Mouse (Mus musculus) yolk sac, embryonic 10.5 days (tissue): ENCODE results near the gene Pear1.
A peak's percentile ranks its signal among the peaks of the same experiment; 100 is the strongest.
"Not testable (repeated sequence)": the region's sequence is repeated elsewhere in the genome, so short reads cannot be mapped to it uniquely, and the experiment has no call there.

ENCODE experiments used
- DNase-seq: peaks from one replicate; pipeline ENCODE4 v3.0.0-alpha.2; 2017; ENCODE audit warnings: low spot score

The Pear1 gene

GRCm38 (mm10) chr3:87824206-87824605 is at the start of gene Pear1:
TSS of gene Pear1 (minus strand) at chr3:87824306.
- not testable (repeated sequence) for DNase-seq

DNA sequence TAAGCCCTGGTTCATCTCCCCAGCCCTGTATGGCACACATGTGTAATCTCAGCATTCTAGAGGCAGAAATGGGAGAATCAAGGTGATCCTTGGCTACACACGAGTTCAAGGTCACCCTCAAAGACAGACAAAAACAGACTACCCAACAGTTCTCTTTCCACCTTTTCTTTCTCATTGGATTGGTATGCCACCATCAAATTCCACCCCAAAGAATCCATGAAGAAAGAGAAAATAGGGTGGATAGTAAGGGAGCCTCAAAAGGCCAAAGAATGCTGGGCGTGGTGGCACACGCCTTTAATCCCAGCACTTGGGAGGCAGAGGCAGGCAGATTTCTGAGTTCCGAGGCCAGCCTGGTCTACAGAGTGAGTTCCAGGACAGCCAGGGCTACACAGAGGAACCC is 40.0 kb upstream of the Pear1 start:
- DNase-seq, result not testable (repeated sequence)

- peak; percentile 20 for DNase-seq
These were observed 35.7 kb upstream of the Pear1 start for GRCm38 (mm10) chr3:87859813-87860212.

DNA sequence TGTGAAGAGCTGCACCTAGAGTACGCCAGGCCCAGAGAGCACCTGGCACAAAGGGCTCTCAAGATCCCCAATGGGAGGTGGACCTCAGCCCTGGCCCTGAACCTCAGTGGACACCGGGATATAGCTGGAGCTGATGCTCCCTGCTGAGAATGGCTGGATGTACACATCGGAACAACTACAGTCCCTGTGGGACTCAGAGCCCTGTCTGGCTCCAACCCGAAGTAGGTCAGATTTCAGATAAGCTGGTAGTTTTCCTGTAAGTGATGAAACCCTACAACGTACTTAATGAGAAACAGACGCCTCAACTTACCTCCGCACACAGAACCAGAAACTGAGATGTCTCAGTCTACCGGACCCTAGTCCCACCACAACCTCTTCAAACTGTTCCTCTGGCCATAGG is 33.6 kb upstream of the Pear1 start:
- no peak for DNase-seq

- no peak for DNase-seq
These were observed 31.8 kb upstream of the Pear1 start for GRCm38 (mm10) chr3:87855936-87856335.

- no peak for DNase-seq
These were observed 30.9 kb upstream of the Pear1 start for GRCm38 (mm10) chr3:87854795-87855568.

- DNase-seq, result no peak
These were observed 25.0 kb upstream of the Pear1 start for GRCm38 (mm10) chr3:87849117-87849516.

- no peak for DNase-seq
These were observed 23.6 kb upstream of the Pear1 start for GRCm38 (mm10) chr3:87847680-87848079.

GRCm38 (mm10) chr3:87846650-87847110 is 22.6 kb upstream of the Pear1 start, which contains the start of gene Sh2d2a:
TSS of gene Sh2d2a (plus strand) at chr3:87846755.
- no peak for DNase-seq

- no peak for DNase-seq
These were observed 22.1 kb upstream of the Pear1 start for GRCm38 (mm10) chr3:87846186-87846585.

DNA sequence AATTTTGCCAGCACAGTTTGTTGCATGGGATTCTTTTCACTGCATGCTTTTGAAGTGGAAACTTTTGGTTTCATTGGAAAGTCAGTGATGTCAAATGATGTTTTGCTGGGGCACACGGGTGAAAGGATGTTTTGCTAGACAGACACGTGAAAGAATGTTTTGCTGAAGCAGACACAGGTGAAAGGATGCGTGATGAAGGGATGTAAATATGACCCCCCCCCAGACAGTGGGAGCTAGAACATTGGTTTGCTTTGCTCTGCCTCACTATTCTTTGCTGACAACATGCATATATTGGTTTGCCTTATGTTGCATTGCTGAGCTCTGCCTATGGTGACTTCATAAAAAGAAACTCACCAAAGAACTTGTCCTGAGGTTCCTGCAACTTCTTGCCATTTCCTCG is 20.9 kb upstream of the Pear1 start:
- no peak for DNase-seq

- DNase-seq, result no peak
These were observed 16.8 kb upstream of the Pear1 start for GRCm38 (mm10) chr3:87840858-87841257.

DNA sequence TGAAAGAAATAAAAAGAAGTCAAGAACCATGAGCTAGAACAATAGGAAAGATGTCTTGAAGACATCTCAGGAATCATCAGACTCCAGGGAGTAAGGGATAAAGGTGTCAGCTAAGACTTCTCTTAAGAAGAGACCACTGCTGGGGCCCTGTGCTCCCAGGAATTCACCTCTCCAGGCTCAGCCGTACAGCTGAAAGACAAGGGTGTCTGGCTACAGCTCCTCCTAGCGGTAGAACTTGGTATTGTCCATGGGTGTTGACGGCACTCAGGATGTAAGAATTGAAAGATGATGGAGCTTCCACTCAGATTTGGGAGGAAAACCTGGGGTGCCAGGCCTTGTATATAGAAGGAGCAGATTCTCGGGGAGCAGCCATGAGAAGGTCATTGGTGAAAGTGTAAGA is 14.5 kb upstream of the Pear1 start:
- DNase-seq, result peak; percentile 40

DNA sequence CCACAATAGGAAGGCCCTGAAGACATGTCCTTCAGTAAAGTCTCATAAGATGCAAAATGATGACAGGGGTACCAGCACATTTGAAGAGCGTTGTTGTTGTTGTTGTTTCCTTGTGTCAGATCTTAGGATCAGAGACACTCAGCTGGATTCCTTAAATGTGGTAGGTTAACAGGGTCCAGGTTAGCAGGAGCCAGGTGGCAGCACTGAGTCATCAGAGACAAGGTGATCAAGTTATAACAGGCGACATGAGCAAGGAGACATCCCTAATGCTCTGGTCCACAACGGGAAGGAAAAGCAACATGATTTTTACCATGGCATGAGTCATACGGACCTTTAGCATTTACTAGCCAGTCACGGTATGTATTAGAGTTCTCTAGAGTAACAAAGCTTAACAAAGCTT is 9.4 kb upstream of the Pear1 start:
- DNase-seq, result no peak

- DNase-seq, result no peak
These were observed 8.2 kb upstream of the Pear1 start for GRCm38 (mm10) chr3:87832109-87832859.

DNA sequence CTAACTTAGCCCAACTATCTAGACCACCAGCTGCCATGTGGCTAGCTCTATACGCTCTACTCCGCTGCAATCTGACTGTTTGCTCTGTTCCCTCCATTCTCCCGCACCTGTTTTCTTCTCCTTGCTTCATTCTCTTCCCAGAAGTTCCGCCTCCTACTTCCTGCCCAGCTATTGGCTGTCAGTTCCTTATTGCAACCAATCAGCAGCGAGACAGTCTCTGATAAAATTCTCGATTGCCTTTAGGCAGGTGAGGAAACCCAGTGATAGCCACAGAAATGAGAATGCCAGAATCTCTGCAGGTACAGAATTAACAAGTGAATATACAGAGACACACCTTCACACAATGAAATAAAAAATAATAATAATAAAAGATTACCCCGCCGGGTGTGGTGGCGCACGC is 4.9 kb upstream of the Pear1 start:
- no peak for DNase-seq

GRCm38 (mm10) chr3:87828435-87828834 is 4.3 kb upstream of the Pear1 start:
- DNase-seq, result no peak

DNA sequence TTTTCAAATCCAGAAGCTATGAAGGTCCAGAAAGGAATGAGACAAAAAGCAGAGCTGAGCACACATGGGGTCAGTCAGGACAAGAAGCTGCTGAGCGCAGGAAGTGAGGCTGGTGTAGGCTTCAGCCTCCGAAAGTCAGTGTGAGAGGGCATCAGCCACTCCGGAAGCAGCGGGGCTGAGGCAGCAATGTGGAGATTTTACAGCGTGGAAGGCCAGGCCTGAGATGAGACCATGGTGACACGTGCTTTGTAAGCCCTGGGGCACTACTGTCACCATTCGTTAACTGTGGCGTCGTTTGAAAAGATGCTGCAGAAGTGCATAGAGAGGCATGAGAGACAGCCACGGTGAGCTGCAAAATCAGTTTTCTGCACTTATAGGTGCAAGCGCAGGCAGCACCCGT is 5.9 kb downstream of the Pear1 start:
- DNase-seq, result no peak

- peak; percentile 68 for DNase-seq
These were observed 7.4 kb downstream of the Pear1 start for GRCm38 (mm10) chr3:87816646-87817093.

GRCm38 (mm10) chr3:87816166-87816565 is 7.9 kb downstream of the Pear1 start:
- DNase-seq, result no peak

DNA sequence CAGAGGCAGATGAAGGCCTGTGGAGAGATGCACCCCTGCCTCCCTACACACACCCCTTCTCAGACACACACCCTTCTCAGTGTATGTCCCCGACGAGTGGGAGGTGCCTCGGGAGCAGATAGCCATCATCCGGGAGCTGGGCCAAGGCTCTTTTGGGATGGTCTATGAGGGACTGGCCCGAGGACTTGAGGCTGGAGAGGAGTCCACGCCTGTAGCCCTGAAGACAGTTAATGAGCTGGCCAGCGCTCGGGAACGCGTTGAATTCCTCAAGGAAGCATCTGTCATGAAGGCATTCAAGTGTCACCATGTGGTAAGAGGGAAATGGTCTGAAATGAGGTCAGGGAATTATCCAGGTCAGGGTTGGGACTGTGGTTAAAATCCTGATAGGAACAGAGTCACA is 11.2 kb downstream of the Pear1 start:
- DNase-seq, result no peak

GRCm38 (mm10) chr3:87812413-87812812 is 11.7 kb downstream of the Pear1 start:
- no peak for DNase-seq

GRCm38 (mm10) chr3:87811297-87811696 is 12.8 kb downstream of the Pear1 start:
- DNase-seq, result no peak
